In genomic region chr6:72114902-72115301, GRCm38 (mm10) we compare ENCODE assay signal across 28 mouse cellular contexts. TPM values are rescaled to one million over a fixed set of nuclear protein-coding genes. Genes with fewer than 3 reads are reported as not detected.
DNase-seq lines count a peak whose midpoint lies in the region; ATAC-seq and TF ChIP-seq lines count a peak whose summit lies in the region.
"Had no signal": no experiment of that assay in that cellular context is flagged by ENCODE, and none has a peak within 500 bp of the region (broad histone marks: within the 10 kb centered on the region; RNA-seq: fewer than 3 reads in every experiment).

No protein-coding gene starts in this region.

- 71% methylated on average over 7 of the region's 7 CpGs for WGBS in lung, postnatal 0 days
- 88% methylated on average over 7 of the region's 7 CpGs for WGBS in midbrain, embryonic 13.5 days
- WGBS in midbrain, embryonic 14.5 days = 85% methylated on average over 7 of the region's 7 CpGs

- TF ChIP-seq EP300 in lung, postnatal 0 days (IDR thresholded peaks at IDR 0.05) = no peak

- no peak overlapping the region for H3K4me3 ChIP-seq in lung, postnatal 0 days (ENCODE audit: low read depth, low read length)
- H3K4me3 ChIP-seq in midbrain, embryonic 13.5 days (replicated peaks) = no peak overlapping the region
- H3K4me3 ChIP-seq in midbrain, embryonic 14.5 days (replicated peaks; ENCODE audit: low read depth, low read length) = no peak overlapping the region
- H3K4me3 ChIP-seq: heart, embryonic 10.5 days; heart, embryonic 15.5 days; limb, embryonic 10.5 days; limb, embryonic 15.5 days; lung, embryonic 15.5 days had no signal

- H3K27ac ChIP-seq in lung, postnatal 0 days (ENCODE audit: low read length) = no peak overlapping the region
- no peak overlapping the region for H3K27ac ChIP-seq in midbrain, embryonic 13.5 days
- H3K27ac ChIP-seq in midbrain, embryonic 14.5 days (replicated peaks; ENCODE audit: low read depth, low read length) = no peak overlapping the region
- H3K27ac ChIP-seq: heart, embryonic 10.5 days; heart, embryonic 15.5 days; limb, embryonic 10.5 days; limb, embryonic 15.5 days; lung, embryonic 15.5 days had no signal

- H3K9me3 ChIP-seq in lung, postnatal 0 days (ENCODE audit: low read length) = no peaks in the 10 kb centered on the region
- no peaks in the 10 kb centered on the region for H3K9me3 ChIP-seq in midbrain, embryonic 13.5 days
- no peaks in the 10 kb centered on the region for H3K9me3 ChIP-seq in midbrain, embryonic 14.5 days (ENCODE audit: control insufficient read depth, low read length)
- H3K9me3 ChIP-seq: heart, embryonic 10.5 days; heart, embryonic 15.5 days; limb, embryonic 10.5 days; limb, embryonic 15.5 days; lung, embryonic 15.5 days had no signal

- no peak for TF ChIP-seq CTCF in lung, postnatal 0 days (IDR thresholded peaks at IDR 0.05)

- H3K27me3 ChIP-seq in lung, postnatal 0 days (replicated peaks; ENCODE audit: insufficient read depth, low read length) = no peaks in the 10 kb centered on the region
- no peaks in the 10 kb centered on the region for H3K27me3 ChIP-seq in midbrain, embryonic 13.5 days
- no peaks in the 10 kb centered on the region for H3K27me3 ChIP-seq in midbrain, embryonic 14.5 days (ENCODE audit: control insufficient read depth, insufficient read depth, low read length)
- H3K27me3 ChIP-seq: CH12.LX; heart, embryonic 15.5 days; limb, embryonic 15.5 days; lung, embryonic 15.5 days had no signal

- H3K4me1 ChIP-seq in lung, postnatal 0 days (ENCODE audit: insufficient read depth, low read depth, low read length) = peaks cover 2% of the 10 kb centered on the region; the same call in 1 of the 2 replicates
- H3K4me1 ChIP-seq in midbrain, embryonic 13.5 days (replicated peaks) = 0 out of 2 replicates have a peak, but pooled peaks cover 7% of the 10 kb centered on the region
- no peaks in the 10 kb centered on the region for H3K4me1 ChIP-seq in midbrain, embryonic 14.5 days (ENCODE audit: control insufficient read depth, insufficient read depth, low read length)
- H3K4me1 ChIP-seq: limb, embryonic 15.5 days; lung, embryonic 15.5 days had no signal

- H3K9ac ChIP-seq in lung, postnatal 0 days (replicated peaks; ENCODE audit: low read depth) = no peak overlapping the region
- no peak overlapping the region for H3K9ac ChIP-seq in midbrain, embryonic 13.5 days (replicated peaks)
- H3K9ac ChIP-seq in midbrain, embryonic 14.5 days (replicated peaks; ENCODE audit: low read length) = no peak overlapping the region
- H3K9ac ChIP-seq: heart, embryonic 15.5 days; limb, embryonic 15.5 days; lung, embryonic 15.5 days had no signal

- ATAC-seq in lung, postnatal 0 days = peak; percentile 40
- peak; percentile 91 for ATAC-seq in megakaryocyte, adult 5-6 weeks (ENCODE audit: poor library complexity, severe bottlenecking)
- no peak for ATAC-seq in midbrain, embryonic 13.5 days
- no peak for ATAC-seq in midbrain, embryonic 14.5 days (ENCODE audit: low FRiP score, low TSS enrichment)
- ATAC-seq: activated CD4-positive, CD25-positive, alpha-beta regulatory T cell, adult 4 months; forebrain, embryonic 14.5 days; hindbrain, embryonic 16.5 days; midbrain, embryonic 16.5 days had no signal

- no peaks in the 10 kb centered on the region for H3K36me3 ChIP-seq in lung, postnatal 0 days (ENCODE audit: insufficient read depth, low read length)
- H3K36me3 ChIP-seq in midbrain, embryonic 13.5 days = no peaks in the 10 kb centered on the region
- H3K36me3 ChIP-seq in midbrain, embryonic 14.5 days (ENCODE audit: control insufficient read depth, insufficient read depth, low read length) = no peaks in the 10 kb centered on the region
- H3K36me3 ChIP-seq: heart, embryonic 10.5 days; heart, embryonic 15.5 days; limb, embryonic 10.5 days; limb, embryonic 15.5 days; lung, embryonic 15.5 days had no signal

- H3K4me2 ChIP-seq in lung, postnatal 0 days (replicated peaks; ENCODE audit: low read depth, low read length) = no peak overlapping the region
- H3K4me2 ChIP-seq in midbrain, embryonic 13.5 days (replicated peaks) = no peak overlapping the region
- no peak overlapping the region for H3K4me2 ChIP-seq in midbrain, embryonic 14.5 days (ENCODE audit: low read length)
- H3K4me2 ChIP-seq: heart, embryonic 15.5 days; limb, embryonic 15.5 days; lung, embryonic 15.5 days had no signal

- peak; percentile 39 for DNase-seq in adrenal gland, postnatal 14 days
- DNase-seq in adrenal gland, adult (ENCODE audit: inconsistent age in 2 of 2, low spot score in 1 of 2) = no peak
- no peak for DNase-seq in lung, postnatal 0 days (ENCODE audit: low spot score)
- no peak for DNase-seq in lung, adult 18-20 months
- DNase-seq in kidney, postnatal 14 days = no peak
- DNase-seq in midbrain, embryonic 14.5 days = no peak
- DNase-seq: adrenal gland, postnatal 10 days; cerebellum, adult 18-20 months; cerebellum, postnatal 25 days; kidney, adult 2 months; kidney, postnatal 4 days; layer of hippocampus, postnatal 36 days; lung, postnatal 36 days; right cerebral cortex, adult 18-20 months; spleen, adult 18-20 months; thymus, postnatal 14 days had no signal

RNA-seq across cellular contexts. Expression of gene St3gal5, which starts 17.5 kb away (rescaled TPM):
- total RNA-seq in adrenal gland, postnatal 14 days (2021) = 137 and 170 TPM in 2 replicates
- polyA plus RNA-seq in lung, postnatal 0 days (2015; fragmentation: Nextera tagmentation; extraction: Ambion mirVana) = 38.9 and 42.4 TPM in 2 replicates
- total RNA-seq in megakaryocyte, adult 5-6 weeks (2015) = 57.9 and 69.2 TPM in 2 replicates
- total RNA-seq in megakaryocyte, adult 5-6 weeks (2017) = 73.5 and 121 TPM in 2 replicates
- polyA plus RNA-seq in midbrain, embryonic 13.5 days (2015; fragmentation: Nextera tagmentation; extraction: Ambion mirVana) = 40.7 and 42.4 TPM in 2 replicates
- 44.4 and 49.8 TPM in 2 replicates for polyA plus RNA-seq in midbrain, embryonic 14.5 days (2014; fragmentation: Nextera tagmentation; extraction: Ambion mirVana)

Comparison
In these comparisons a context has a peak if more than half of its experiments do, and no peak if none do; other contexts are left out.
1. ATAC-seq: peak in lung, postnatal 0 days (single experiment) and megakaryocyte, adult 5-6 weeks (single experiment); none in midbrain, embryonic 13.5 days (single experiment) and midbrain, embryonic 14.5 days (single experiment).